Mouse (Mus musculus): ENCODE results near the gene D630003M21Rik. TPM values are rescaled to one million over a fixed set of nuclear protein-coding genes. Genes with fewer than 3 reads are reported as not detected.

The D630003M21Rik gene
- total and polyA plus RNA-seq, 2 experiments from 2014 or later, result 1.1 to 5.5 TPM

DNA sequence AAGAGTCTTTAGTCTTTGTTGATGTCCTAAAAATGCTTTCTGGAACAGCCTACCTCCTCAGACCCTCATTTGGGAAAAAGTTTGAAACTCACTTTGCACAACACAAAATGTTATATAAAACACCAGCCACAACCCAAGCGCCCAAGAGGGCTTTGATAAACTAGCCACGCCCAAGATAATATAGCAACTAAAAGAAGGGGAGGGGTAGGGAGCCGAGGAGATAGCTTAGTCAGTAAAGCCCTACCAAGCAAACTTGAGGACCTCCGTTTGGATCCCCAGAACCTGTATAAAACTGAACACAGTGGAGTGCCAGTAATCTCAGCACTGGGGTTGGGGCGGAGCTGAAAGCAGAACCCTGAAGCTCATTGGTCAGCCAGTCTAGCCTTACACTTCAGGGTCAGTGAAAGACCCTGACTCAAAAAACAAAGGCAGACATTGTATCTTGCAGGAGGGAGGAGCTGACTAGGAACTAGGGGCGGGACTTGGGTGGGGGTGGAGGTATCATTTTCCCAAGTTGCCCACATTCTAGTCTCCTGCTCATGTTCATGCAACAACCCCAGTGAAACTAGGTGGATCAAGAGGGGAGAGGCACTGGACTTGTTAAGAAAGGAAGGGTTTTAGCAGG lies 76.2 kb downstream of the D630003M21Rik start:
- H3K9ac ChIP-seq (replicated peaks; ENCODE audit: low read length, poor library complexity, severe bottlenecking), result no peak overlapping the region
- WGBS, result 43% methylated on average over 6 of the region's 6 CpGs
- H3K27ac ChIP-seq (ENCODE audit: low read depth, low read length), result no peak overlapping the region
- no peak overlapping the region for H3K4me3 ChIP-seq (ENCODE audit: low read depth, low read length)
- no peak overlapping the region for H3K4me2 ChIP-seq (ENCODE audit: low read depth, low read length, poor library complexity, severe bottlenecking)
- no peaks in the 10 kb centered on the region for H3K36me3 ChIP-seq (ENCODE audit: insufficient read depth, low read length)
- no peaks in the 10 kb centered on the region for H3K4me1 ChIP-seq (ENCODE audit: insufficient read depth, low read length)
- no peaks in the 10 kb centered on the region for H3K9me3 ChIP-seq (ENCODE audit: low read length)
- no peaks in the 10 kb centered on the region for H3K27me3 ChIP-seq (ENCODE audit: insufficient read depth, low read length)
- ATAC-seq (ENCODE audit: low FRiP score) (no peak), DNase-seq (ENCODE audit: low spot score) (no peak)
- no peak for TF ChIP-seq CTCF (IDR thresholded peaks at IDR 0.05)

DNA sequence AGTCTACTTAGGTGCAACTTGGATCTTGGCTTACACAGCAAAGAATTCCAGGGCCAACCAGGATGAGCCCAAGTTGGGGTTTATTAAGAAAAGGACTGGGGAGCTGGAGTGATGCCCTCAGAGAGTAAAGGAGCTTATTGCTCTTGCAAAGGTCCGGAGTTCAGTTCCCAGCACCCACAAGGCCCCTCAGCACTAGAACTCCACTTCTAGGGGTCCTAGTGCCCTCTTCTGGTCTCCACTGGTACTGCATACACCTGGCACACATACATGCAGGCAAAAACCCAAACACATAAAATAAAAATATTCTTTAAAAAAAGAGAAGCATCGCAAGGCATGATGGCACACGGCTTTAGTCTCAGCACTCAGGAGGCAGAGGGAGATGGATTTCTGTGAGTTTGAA lies 77.9 kb downstream of the D630003M21Rik start:
- TF ChIP-seq CTCF (IDR thresholded peaks at IDR 0.05), result peak; percentile 38

DNA sequence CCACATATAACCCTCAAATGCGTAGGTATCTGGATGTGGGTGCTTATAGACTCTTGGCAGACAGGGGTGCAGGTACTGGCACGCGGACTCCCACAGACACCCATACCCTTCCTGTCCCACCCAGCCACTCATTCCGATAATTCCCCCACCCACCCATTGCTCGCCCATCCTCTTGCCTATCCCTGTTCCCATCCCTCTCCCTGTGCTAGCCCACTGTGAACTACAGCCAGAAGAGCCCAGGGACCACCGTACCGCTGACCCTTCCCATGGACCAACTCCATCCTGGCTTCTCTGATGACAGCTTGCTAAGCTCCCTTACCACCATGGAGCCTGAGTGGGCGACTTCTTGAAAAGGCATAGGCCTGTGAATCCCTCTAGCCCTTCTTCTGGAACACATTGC lies 82.1 kb downstream of the D630003M21Rik start:
- no peaks in the 10 kb centered on the region for H3K9me3 ChIP-seq (ENCODE audit: low read length)
- H3K4me2 ChIP-seq (ENCODE audit: low read depth, low read length, poor library complexity, severe bottlenecking), result no peak overlapping the region
- TF ChIP-seq CTCF (IDR thresholded peaks at IDR 0.05), result no peak
- WGBS, result 95% methylated on average over 8 of the region's 8 CpGs
- no peak overlapping the region for H3K27ac ChIP-seq (ENCODE audit: low read depth, low read length)
- DNase-seq (ENCODE audit: low spot score) (no peak), ATAC-seq (ENCODE audit: low FRiP score) (no peak)
- no peaks in the 10 kb centered on the region for H3K36me3 ChIP-seq (ENCODE audit: insufficient read depth, low read length)
- no peak overlapping the region for H3K4me3 ChIP-seq (ENCODE audit: low read depth, low read length)
- peaks cover 5% of the 10 kb centered on the region; the same call in 1 of the 2 replicates for H3K27me3 ChIP-seq (ENCODE audit: insufficient read depth, low read length)
- no peak overlapping the region for H3K9ac ChIP-seq (replicated peaks; ENCODE audit: low read length, poor library complexity, severe bottlenecking)
- no peaks in the 10 kb centered on the region for H3K4me1 ChIP-seq (ENCODE audit: insufficient read depth, low read length)

More for the DNA sequence above, 77.9 kb downstream of the D630003M21Rik start:
- Histone ChIP-seq H3K36me3 (ENCODE audit: insufficient read depth, low read length) (no peaks in the 10 kb centered on the region), H3K9ac (replicated peaks; ENCODE audit: low read length, poor library complexity, severe bottlenecking) (no peak overlapping the region), H3K9me3 (ENCODE audit: low read length) (no peaks in the 10 kb centered on the region), H3K27me3 (ENCODE audit: insufficient read depth, low read length) (0 out of 2 replicates have a peak, but pooled peaks cover under 1% of the 10 kb centered on the region), H3K27ac (ENCODE audit: low read depth, low read length) (no peak overlapping the region), H3K4me3 (ENCODE audit: low read depth, low read length) (no peak overlapping the region), H3K4me1 (ENCODE audit: insufficient read depth, low read length) (no peaks in the 10 kb centered on the region), H3K4me2 (ENCODE audit: low read depth, low read length, poor library complexity, severe bottlenecking) (no peak overlapping the region)
- DNase-seq (ENCODE audit: low spot score) (no peak), ATAC-seq (ENCODE audit: low FRiP score) (no peak)
- WGBS, result 96% methylated on average over 3 of the region's 3 CpGs

DNA sequence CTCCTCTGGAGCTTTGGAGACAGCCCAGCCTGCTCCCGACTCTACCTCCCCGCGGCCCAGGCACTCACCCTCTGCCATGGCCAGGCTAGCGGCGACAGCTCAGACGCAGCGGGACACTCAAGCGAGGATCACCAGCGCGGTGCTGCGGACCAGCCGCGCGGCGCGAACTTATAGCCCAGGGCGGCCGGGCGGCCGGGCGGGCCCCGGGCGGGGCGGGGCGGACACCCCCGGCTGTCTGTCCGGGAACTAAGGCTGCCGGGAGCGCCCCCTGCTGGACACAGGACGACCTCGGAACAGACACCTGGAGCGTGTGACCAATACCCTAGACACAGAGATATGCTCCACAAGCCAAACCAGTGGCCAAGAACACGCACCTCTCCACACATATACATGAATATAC lies 82.8 kb downstream of the D630003M21Rik start, which contains the start of gene Tgm2:
Gene Tgm2, minus strand, starts transcription at position 214 of the 400 bp plus-strand sequence.
- TF ChIP-seq CTCF (IDR thresholded peaks at IDR 0.05), result peak; percentile 58
- Histone ChIP-seq H3K4me2 (ENCODE audit: low read depth, low read length, poor library complexity, severe bottlenecking) (peak within 1 kb of the TSS; percentile 45), H3K36me3 (ENCODE audit: insufficient read depth, low read length) (no peaks in the 10 kb centered on the region), H3K9ac (replicated peaks; ENCODE audit: low read length, poor library complexity, severe bottlenecking) (no peak within 1 kb of the TSS), H3K9me3 (ENCODE audit: low read length) (no peaks in the 10 kb centered on the region), H3K27me3 (ENCODE audit: insufficient read depth, low read length) (peaks cover 5% of the 10 kb centered on the region; the same call in 1 of the 2 replicates), H3K4me1 (ENCODE audit: insufficient read depth, low read length) (no peaks in the 10 kb centered on the region), H3K4me3 (ENCODE audit: low read depth, low read length) (peak within 1 kb of the TSS; percentile 21), H3K27ac (ENCODE audit: low read depth, low read length) (no peak within 1 kb of the TSS)
- WGBS, result 2% methylated on average over 33 of the region's 33 CpGs
- DNase-seq (ENCODE audit: low spot score) (peak; percentile 48), ATAC-seq (ENCODE audit: low FRiP score) (no peak)

DNA sequence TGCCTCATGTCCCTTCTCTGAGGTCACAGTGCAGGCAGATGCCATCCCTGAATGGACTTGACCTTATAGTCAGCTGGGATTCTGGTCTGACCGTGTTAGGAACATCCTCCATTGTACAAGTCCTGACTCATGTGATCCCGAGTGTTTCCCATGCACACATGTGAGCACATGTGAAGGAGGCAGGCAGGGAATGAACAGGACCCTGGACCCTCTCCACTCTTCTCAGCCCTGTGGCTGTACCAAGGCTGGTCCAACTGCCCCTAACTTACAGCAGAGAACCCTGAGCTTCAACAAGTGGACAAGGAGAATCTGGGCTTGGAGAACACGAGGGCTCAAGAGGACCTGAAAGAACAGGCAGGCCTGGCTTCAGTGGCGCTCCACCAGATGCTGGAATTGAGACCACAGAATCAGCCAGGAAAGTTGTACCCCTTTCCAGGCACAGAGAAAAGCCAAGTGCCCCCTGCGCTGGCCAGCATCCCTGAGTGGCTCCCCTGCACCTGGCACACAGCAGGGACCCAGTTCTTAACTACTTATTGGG lies 83.4 kb downstream of the D630003M21Rik start:
- peak overlapping the region; percentile 21; the same call in 1 of the 2 replicates for H3K4me3 ChIP-seq (ENCODE audit: low read depth, low read length)
- H3K36me3 ChIP-seq (ENCODE audit: insufficient read depth, low read length), result no peaks in the 10 kb centered on the region
- ATAC-seq (ENCODE audit: low FRiP score) (no peak), DNase-seq (ENCODE audit: low spot score) (no peak)
- H3K9ac ChIP-seq (replicated peaks; ENCODE audit: low read length, poor library complexity, severe bottlenecking), result no peak overlapping the region
- WGBS, result 75% methylated on average over 5 of the region's 5 CpGs
- peaks cover 5% of the 10 kb centered on the region; the same call in 1 of the 2 replicates for H3K27me3 ChIP-seq (ENCODE audit: insufficient read depth, low read length)
- no peak overlapping the region for H3K27ac ChIP-seq (ENCODE audit: low read depth, low read length)
- no peaks in the 10 kb centered on the region for H3K9me3 ChIP-seq (ENCODE audit: low read length)
- no peaks in the 10 kb centered on the region for H3K4me1 ChIP-seq (ENCODE audit: insufficient read depth, low read length)
- H3K4me2 ChIP-seq (ENCODE audit: low read depth, low read length, poor library complexity, severe bottlenecking), result peak overlapping the region; percentile 45
- no peak for TF ChIP-seq CTCF (IDR thresholded peaks at IDR 0.05)

Data from midbrain, postnatal 0 days (tissue).